Mouse (Mus musculus): ENCODE results near the gene Brpf3. TPM values are rescaled to one million over a fixed set of nuclear protein-coding genes. Genes with fewer than 3 reads are reported as not detected.
"Not testable (repeated sequence)": the region's sequence is repeated elsewhere in the genome, so short reads cannot be mapped to it uniquely, and the experiment has no call there.

Gene Brpf3
- total and polyA plus RNA-seq, 3 experiments = 3.4 to 87.3 (median 30.9) TPM

- H3K27me3 ChIP-seq (ENCODE audit: insufficient read depth, low read length) = peaks cover 25% of the 10 kb centered on the region; the same call in 1 of the 2 replicates
- TF ChIP-seq GATA1 (IDR thresholded peaks at IDR 0.05; ENCODE audit: borderline replicate concordance, low read length) (no peak), TAL1 (conservative IDR thresholded peaks at IDR 0.05; ENCODE audit: low read depth, low read length) (no peak), GATA2 (IDR thresholded peaks at IDR 0.05; ENCODE audit: borderline replicate concordance, low read depth, low read length) (no peak), POLR2AphosphoS5 (IDR thresholded peaks at IDR 0.05; ENCODE audit: insufficient replicate concordance, low read depth, low read length) (no peak), CTCF (IDR thresholded peaks at IDR 0.05; ENCODE audit: low read depth, low read length) (no peak)
Measured at GRCm38 (mm10) chr17:28766781-28767515, 33.9 kb upstream of the Brpf3 start.

GRCm38 (mm10) chr17:28769121-28769874 is 31.6 kb upstream of the Brpf3 start, which contains the start of gene Mapk13:
Gene Mapk13 (plus strand): TSS chr17:28769297.
- H3K4me1 ChIP-seq (ENCODE audit: insufficient read depth, low read depth, low read length) = no peaks in the 10 kb centered on the region
- no peak within 1 kb of the TSS for H3K4me3 ChIP-seq (ENCODE audit: low read depth, low read length)
- no peak for ATAC-seq (ENCODE audit: extremely low read depth, insufficient number of reproducible peaks, low FRiP score, poor library complexity, severe bottlenecking)
- peaks cover 1% of the 10 kb centered on the region for H3K9me3 ChIP-seq (replicated peaks)
- TF ChIP-seq POLR2AphosphoS5 (IDR thresholded peaks at IDR 0.05; ENCODE audit: insufficient replicate concordance, low read depth, low read length) (no peak), CTCF (IDR thresholded peaks at IDR 0.05; ENCODE audit: low read depth, low read length) (no peak), GATA2 (IDR thresholded peaks at IDR 0.05; ENCODE audit: borderline replicate concordance, low read depth, low read length) (no peak), GATA1 (IDR thresholded peaks at IDR 0.05; ENCODE audit: borderline replicate concordance, low read length) (no peak), TAL1 (conservative IDR thresholded peaks at IDR 0.05; ENCODE audit: low read depth, low read length) (no peak)
- peaks cover 23% of the 10 kb centered on the region; the same call in 1 of the 2 replicates for H3K27me3 ChIP-seq (ENCODE audit: insufficient read depth, low read length)
- no peak for DNase-seq (ENCODE audit: low spot score)
- no peaks in the 10 kb centered on the region for H3K36me3 ChIP-seq (replicated peaks)

More at GRCm38 (mm10) chr17:28766781-28767515, 33.9 kb upstream of the Brpf3 start:
- Histone ChIP-seq H3K4me1 (ENCODE audit: insufficient read depth, low read depth, low read length) (no peaks in the 10 kb centered on the region; the same call in 1 of the 2 replicates), H3K9me3 (replicated peaks) (no peaks in the 10 kb centered on the region), H3K4me3 (ENCODE audit: low read depth, low read length) (no peak overlapping the region), H3K36me3 (replicated peaks) (no peaks in the 10 kb centered on the region)
- no peak for ATAC-seq (ENCODE audit: extremely low read depth, insufficient number of reproducible peaks, low FRiP score, poor library complexity, severe bottlenecking)
- no peak for DNase-seq (ENCODE audit: low spot score)

- no peaks in the 10 kb centered on the region for H3K36me3 ChIP-seq (replicated peaks)
- H3K9me3 ChIP-seq (replicated peaks) = peaks cover 2% of the 10 kb centered on the region
- DNase-seq (ENCODE audit: low spot score) = no peak
- no peak overlapping the region for H3K4me3 ChIP-seq (ENCODE audit: low read depth, low read length)
- H3K4me1 ChIP-seq (ENCODE audit: insufficient read depth, low read depth, low read length) = no peaks in the 10 kb centered on the region
- no peak for ATAC-seq (ENCODE audit: extremely low read depth, insufficient number of reproducible peaks, low FRiP score, poor library complexity, severe bottlenecking)
- H3K27me3 ChIP-seq (ENCODE audit: insufficient read depth, low read length) = peaks cover 23% of the 10 kb centered on the region; the same call in 1 of the 2 replicates
- TF ChIP-seq CTCF (IDR thresholded peaks at IDR 0.05; ENCODE audit: low read depth, low read length) = no peak
- no peak for TF ChIP-seq POLR2AphosphoS5 (IDR thresholded peaks at IDR 0.05; ENCODE audit: insufficient replicate concordance, low read depth, low read length)
- no peak for TF ChIP-seq GATA2 (IDR thresholded peaks at IDR 0.05; ENCODE audit: borderline replicate concordance, low read depth, low read length)
- TF ChIP-seq GATA1 (IDR thresholded peaks at IDR 0.05; ENCODE audit: borderline replicate concordance, low read length) = no peak
- TF ChIP-seq TAL1 (conservative IDR thresholded peaks at IDR 0.05; ENCODE audit: low read depth, low read length) = no peak
Measured at GRCm38 (mm10) chr17:28769875-28770421, 30.9 kb upstream of the Brpf3 start.

- Histone ChIP-seq H3K36me3 (replicated peaks) (no peaks in the 10 kb centered on the region), H3K4me1 (ENCODE audit: insufficient read depth, low read depth, low read length) (no peaks in the 10 kb centered on the region), H3K4me3 (ENCODE audit: low read depth, low read length) (no peak overlapping the region), H3K9me3 (replicated peaks) (peaks cover 2% of the 10 kb centered on the region), H3K27me3 (ENCODE audit: insufficient read depth, low read length) (peaks cover 25% of the 10 kb centered on the region; the same call in 1 of the 2 replicates)
- DNase-seq (ENCODE audit: low spot score) (no peak), ATAC-seq (ENCODE audit: extremely low read depth, insufficient number of reproducible peaks, low FRiP score, poor library complexity, severe bottlenecking) (no peak)
- TF ChIP-seq TAL1 (conservative IDR thresholded peaks at IDR 0.05; ENCODE audit: low read depth, low read length) (no peak), GATA1 (IDR thresholded peaks at IDR 0.05; ENCODE audit: borderline replicate concordance, low read length) (no peak)
Measured at GRCm38 (mm10) chr17:28771289-28771688, 29.6 kb upstream of the Brpf3 start.

- not testable (repeated sequence) for H3K4me3 ChIP-seq (ENCODE audit: low read depth, low read length); DNase-seq (ENCODE audit: low spot score); H3K9me3 ChIP-seq (replicated peaks); H3K36me3 ChIP-seq (replicated peaks); H3K4me1 ChIP-seq (ENCODE audit: insufficient read depth, low read depth, low read length); ATAC-seq (ENCODE audit: extremely low read depth, insufficient number of reproducible peaks, low FRiP score, poor library complexity, severe bottlenecking)
- H3K27me3 ChIP-seq (ENCODE audit: insufficient read depth, low read length) = peaks cover 34% of the 10 kb centered on the region; the same call in 1 of the 2 replicates
Measured at GRCm38 (mm10) chr17:28774303-28774702, 26.6 kb upstream of the Brpf3 start.

GRCm38 (mm10) chr17:28775161-28775560 is 25.7 kb upstream of the Brpf3 start:
- DNase-seq (ENCODE audit: low spot score) = no peak
- Histone ChIP-seq H3K4me3 (ENCODE audit: low read depth, low read length) (no peak overlapping the region), H3K9me3 (replicated peaks) (peaks cover 2% of the 10 kb centered on the region), H3K36me3 (replicated peaks) (no peaks in the 10 kb centered on the region), H3K27me3 (ENCODE audit: insufficient read depth, low read length) (peaks cover 30% of the 10 kb centered on the region; the same call in 1 of the 2 replicates), H3K4me1 (ENCODE audit: insufficient read depth, low read depth, low read length) (no peaks in the 10 kb centered on the region)
- TF ChIP-seq CTCF (IDR thresholded peaks at IDR 0.05; ENCODE audit: low read depth, low read length) (no peak), GATA2 (IDR thresholded peaks at IDR 0.05; ENCODE audit: borderline replicate concordance, low read depth, low read length) (no peak), TAL1 (conservative IDR thresholded peaks at IDR 0.05; ENCODE audit: low read depth, low read length) (no peak), POLR2AphosphoS5 (IDR thresholded peaks at IDR 0.05; ENCODE audit: insufficient replicate concordance, low read depth, low read length) (no peak), GATA1 (IDR thresholded peaks at IDR 0.05; ENCODE audit: borderline replicate concordance, low read length) (no peak)
- no peak for ATAC-seq (ENCODE audit: extremely low read depth, insufficient number of reproducible peaks, low FRiP score, poor library complexity, severe bottlenecking)
